Mouse (Mus musculus) embryonic fibroblast, embryonic 13.5 days (primary cell): ENCODE results near the gene Gm47985. TPM values are rescaled to one million over a fixed set of nuclear protein-coding genes. Genes with fewer than 3 reads are reported as not detected.
"Not testable (repeated sequence)": the region's sequence is repeated elsewhere in the genome, so short reads cannot be mapped to it uniquely, and the experiment has no call there.

Experiments used
- H3K27ac ChIP-seq: 2 replicates; pipeline ENCODE4 v1.5.1; 2012; ENCODE audit warnings: low read length, control low read depth, inconsistent platforms; ENCODE audit not compliant: insufficient read depth
- H3K4me1 ChIP-seq: 2 replicates; pipeline ENCODE4 v1.6.1; 2011; ENCODE audit warnings: low read length; ENCODE audit not compliant: control insufficient read depth, insufficient read depth
- H3K4me3 ChIP-seq: 2 replicates; pipeline ENCODE4 v1.5.1; 2011; ENCODE audit warnings: mild to moderate bottlenecking, control low read depth, low read length; ENCODE audit not compliant: insufficient read depth
- CTCF ChIP-seq: IDR thresholded peaks from 2 replicates; pipeline ENCODE4 v1.5.1; 2011; ENCODE audit warnings: mild to moderate bottlenecking, control low read depth, low read length, moderate library complexity, borderline replicate concordance; ENCODE audit not compliant: insufficient read depth
- POLR2A ChIP-seq: IDR thresholded peaks from 2 replicates; pipeline ENCODE4 v1.6.1; 2011; ENCODE audit warnings: low read depth, mild to moderate bottlenecking, control low read depth, low read length, moderate library complexity
- polyA plus RNA-seq: library from polyadenylated mRNA; stranded (reverse); fragments of >200 nt; gene quantifications from 2 replicates; pipeline ENCODE4 v1.2.4, GENCODE M21; 2011; ENCODE audit warnings: low read depth; ENCODE audit not compliant: missing spikeins, insufficient read length

The Gm47985 gene
- polyA plus RNA-seq, 1 experiment: not detected

- H3K4me1 ChIP-seq: no peaks in the 10 kb centered on the region
- H3K4me3 ChIP-seq: no peak overlapping the region
- H3K27ac ChIP-seq: no peak overlapping the region
- TF ChIP-seq CTCF (no peak), POLR2A (no peak)
These were observed 5.1 kb upstream of the Gm47985 start for GRCm38 (mm10) chr1:151177030-151177936.

GRCm38 (mm10) chr1:151177937-151178271, 4.4 kb upstream of the Gm47985 start:
- H3K4me3 ChIP-seq: no peak overlapping the region
- no peaks in the 10 kb centered on the region for H3K4me1 ChIP-seq
- TF ChIP-seq POLR2A (no peak), CTCF (no peak)
- no peak overlapping the region for H3K27ac ChIP-seq

- TF ChIP-seq POLR2A (no peak), CTCF (no peak)
- H3K27ac ChIP-seq: no peak overlapping the region
These were observed 3.7 kb upstream of the Gm47985 start for GRCm38 (mm10) chr1:151178505-151179083.

GRCm38 (mm10) chr1:151180167-151180566, 2.2 kb upstream of the Gm47985 start:
- TF ChIP-seq POLR2A (no peak), CTCF (no peak)
- no peak overlapping the region for H3K27ac ChIP-seq
- H3K4me3 ChIP-seq: no peak overlapping the region
- H3K4me1 ChIP-seq: no peaks in the 10 kb centered on the region

More at GRCm38 (mm10) chr1:151178505-151179083, 3.7 kb upstream of the Gm47985 start:
- Histone ChIP-seq H3K4me1 (no peaks in the 10 kb centered on the region), H3K4me3 (no peak overlapping the region)

GRCm38 (mm10) chr1:151186186-151186585, 3.8 kb downstream of the Gm47985 start:
- H3K4me3 ChIP-seq, H3K4me1 ChIP-seq, H3K27ac ChIP-seq: not testable (repeated sequence)

GRCm38 (mm10) chr1:151186879-151187424, 4.6 kb downstream of the Gm47985 start:
- not testable (repeated sequence) for H3K27ac ChIP-seq, H3K4me3 ChIP-seq, H3K4me1 ChIP-seq

GRCm38 (mm10) chr1:151188469-151188868, 6.1 kb downstream of the Gm47985 start:
- no peak overlapping the region for H3K4me3 ChIP-seq
- no peaks in the 10 kb centered on the region for H3K4me1 ChIP-seq
- no peak for TF ChIP-seq POLR2A
- no peak overlapping the region for H3K27ac ChIP-seq

GRCm38 (mm10) chr1:151192075-151192474, 9.7 kb downstream of the Gm47985 start, which contains the start of gene Gm8947:
TSS of gene Gm8947 (plus strand) at chr1:151192376.
- H3K4me1 ChIP-seq, H3K4me3 ChIP-seq, H3K27ac ChIP-seq: not testable (repeated sequence)

- H3K4me1 ChIP-seq, H3K27ac ChIP-seq: not testable (repeated sequence)
These were observed 10.4 kb downstream of the Gm47985 start for GRCm38 (mm10) chr1:151192739-151193138.

GRCm38 (mm10) chr1:151195986-151196385, 13.6 kb downstream of the Gm47985 start:
- not testable (repeated sequence) for H3K27ac ChIP-seq, H3K4me3 ChIP-seq

More at GRCm38 (mm10) chr1:151192739-151193138, 10.4 kb downstream of the Gm47985 start:
- not testable (repeated sequence) for H3K4me3 ChIP-seq

GRCm38 (mm10) chr1:151196690-151197089, 14.4 kb downstream of the Gm47985 start:
- H3K4me3 ChIP-seq, H3K27ac ChIP-seq, H3K4me1 ChIP-seq: not testable (repeated sequence)

More at GRCm38 (mm10) chr1:151195986-151196385, 13.6 kb downstream of the Gm47985 start:
- not testable (repeated sequence) for H3K4me1 ChIP-seq

- not testable (repeated sequence) for H3K27ac ChIP-seq, H3K4me3 ChIP-seq, H3K4me1 ChIP-seq
These were observed 15.8 kb downstream of the Gm47985 start, which contains the start of gene Gm47995 for GRCm38 (mm10) chr1:151198120-151198519. TSS of gene Gm47995 (plus strand) at chr1:151198448.

- H3K4me3 ChIP-seq, H3K4me1 ChIP-seq, H3K27ac ChIP-seq: not testable (repeated sequence)
These were observed 18.3 kb downstream of the Gm47985 start for GRCm38 (mm10) chr1:151200620-151201019.

GRCm38 (mm10) chr1:151202771-151203170, 20.4 kb downstream of the Gm47985 start:
- H3K4me1 ChIP-seq, H3K27ac ChIP-seq, H3K4me3 ChIP-seq: not testable (repeated sequence)

- H3K27ac ChIP-seq, H3K4me1 ChIP-seq, H3K4me3 ChIP-seq: not testable (repeated sequence)
These were observed 21.5 kb downstream of the Gm47985 start, which contains the start of gene 3110040M04Rik for GRCm38 (mm10) chr1:151203818-151204217. TSS of gene 3110040M04Rik (plus strand) at chr1:151204121.
